Mouse (Mus musculus) MEL (cell line): ENCODE data around the gene Bckdhb.

ENCODE experiments used
- BHLHE40 ChIP-seq: IDR thresholded peaks from 2 replicates; pipeline ENCODE4 v1.6.1; 2012; ENCODE audit warnings: low read depth, mild to moderate bottlenecking, inconsistent platforms, low read length, improper control_type of control experiment, borderline replicate concordance
- CHD1 ChIP-seq: IDR thresholded peaks from 2 replicates; pipeline ENCODE4 v1.6.1; 2012; ENCODE audit warnings: low read depth, mild to moderate bottlenecking, inconsistent platforms, low read length, improper control_type of control experiment
- CTCF ChIP-seq, 3 experiments: IDR thresholded peaks in 2 of 3; conservative IDR thresholded peaks in 1 of 3; 2 replicates each; pipeline ENCODE4 v1.5.1; 2011 to 2012; ENCODE audit warnings: low read length in 3 of 3, low read depth in 2 of 3, mild to moderate bottlenecking in 2 of 3, improper control_type of control experiment in 1 of 3, inconsistent platforms in 1 of 3, mixed read lengths in 1 of 3, moderate library complexity in 1 of 3; ENCODE audit not compliant: control insufficient read depth in 1 of 3, insufficient read depth in 1 of 3, poor library complexity in 1 of 3, severe bottlenecking in 1 of 3
- E2F4 ChIP-seq: IDR thresholded peaks from 2 replicates; pipeline ENCODE4 v1.6.1; 2011; ENCODE audit warnings: low read depth, low read length, improper control_type of control experiment, borderline replicate concordance
- GATA1 ChIP-seq: IDR thresholded peaks from 2 replicates; pipeline ENCODE4 v1.6.1; 2011; ENCODE audit warnings: low read depth, low read length, improper control_type of control experiment
- HCFC1 ChIP-seq: IDR thresholded peaks from 2 replicates; pipeline ENCODE4 v1.6.1; 2012; ENCODE audit warnings: low read depth, mild to moderate bottlenecking, inconsistent platforms, low read length, improper control_type of control experiment, moderate library complexity
- POLR2A ChIP-seq, 2 experiments: IDR thresholded peaks; 2 replicates each; pipeline ENCODE4 v1.6.1; 2011 to 2012; ENCODE audit warnings: low read length in 2 of 2, mild to moderate bottlenecking in 2 of 2, control low read depth in 1 of 2, improper control_type of control experiment in 1 of 2, low read depth in 1 of 2, moderate library complexity in 1 of 2; ENCODE audit not compliant: control insufficient read depth in 1 of 2, insufficient read depth in 1 of 2, poor library complexity in 1 of 2
- POLR2AphosphoS2 ChIP-seq: IDR thresholded peaks from 2 replicates; pipeline ENCODE4 v1.6.1; 2011; ENCODE audit warnings: low read length, improper control_type of control experiment
- TBP ChIP-seq: IDR thresholded peaks from 2 replicates; pipeline ENCODE4 v1.8.0; 2011; ENCODE audit warnings: low read depth, low read length, improper control_type of control experiment
- TCF12 ChIP-seq: IDR thresholded peaks from 2 replicates; pipeline ENCODE4 v1.6.1; 2014; ENCODE audit warnings: low read depth, mild to moderate bottlenecking, inconsistent platforms, low read length, improper control_type of control experiment, moderate library complexity
- USF1 ChIP-seq: IDR thresholded peaks from 2 replicates; pipeline ENCODE4 v1.6.1; 2014; ENCODE audit warnings: low read depth, mild to moderate bottlenecking, inconsistent platforms, low read length, improper control_type of control experiment, moderate library complexity
- USF2 ChIP-seq, 2 experiments: IDR thresholded peaks; 2 replicates each; pipeline ENCODE4 v1.6.1; 2011 to 2012; ENCODE audit warnings: improper control_type of control experiment in 2 of 2, low read length in 2 of 2, borderline replicate concordance in 1 of 2, inconsistent platforms in 1 of 2, low read depth in 1 of 2, mild to moderate bottlenecking in 1 of 2; ENCODE audit not compliant: insufficient read depth in 1 of 2
- ZKSCAN1 ChIP-seq: IDR thresholded peaks from 2 replicates; pipeline ENCODE4 v1.6.1; 2012; ENCODE audit warnings: low read depth, mild to moderate bottlenecking, inconsistent platforms, low read length, improper control_type of control experiment, moderate library complexity

GRCm38 (mm10) chr9:83956632-83957314 is 31.8 kb downstream of the Bckdhb start:
- TF ChIP-seq POLR2A (IDR thresholded peaks at IDR 0.05; ENCODE audit: control insufficient read depth in 1 of 2, insufficient read depth in 1 of 2, low read depth in 1 of 2, low read length in 2 of 2, poor library complexity in 1 of 2) (no peak), TBP (no peak), USF1 (no peak), ZKSCAN1 (no peak), GATA1 (peak; percentile 16; the same call in 1 of the 2 replicates), POLR2AphosphoS2 (no peak), HCFC1 (no peak), USF2 (IDR thresholded peaks at IDR 0.05; ENCODE audit: borderline replicate concordance in 1 of 2, insufficient read depth in 1 of 2, low read depth in 1 of 2, low read length in 2 of 2) (no peak), TCF12 (no peak), BHLHE40 (no peak), CTCF (IDR thresholded peaks at IDR 0.05 in 2 of 3, conservative IDR thresholded peaks at IDR 0.05 in 1 of 3; ENCODE audit: control insufficient read depth in 1 of 3, insufficient read depth in 1 of 3, low read depth in 2 of 3, low read length in 3 of 3, poor library complexity in 1 of 3, severe bottlenecking in 1 of 3) (peak; percentile 76 to 84 (median 78)), CHD1 (no peak), E2F4 (no peak)
